Mouse (Mus musculus) thymus, adult 18-20 months (tissue): ENCODE measurements around the gene Vmn1r79.
"Not testable (repeated sequence)": the region's sequence is repeated elsewhere in the genome, so short reads cannot be mapped to it uniquely, and the experiment has no call there.

Experiments used
- DNase-seq, 2 experiments: peaks; one replicate each; pipeline ENCODE4 v3.0.0; 2022; ENCODE audit warnings: mixed read lengths in 2 of 2

The Vmn1r79 gene

GRCm38 (mm10) chr7:12170979-12171378, at the start of gene Vmn1r79:
Gene Vmn1r79, plus strand, starts transcription at chr7:12171279.
- not testable (repeated sequence) for DNase-seq

GRCm38 (mm10) chr7:12149957-12150356, 21.1 kb upstream of the Vmn1r79 start, which contains the start of gene Vmn1r78:
Gene Vmn1r78, plus strand, starts transcription at chr7:12150257.
- DNase-seq = no peak

- not testable (repeated sequence) for DNase-seq
These were observed 14.6 kb upstream of the Vmn1r79 start for GRCm38 (mm10) chr7:12156463-12156862.

GRCm38 (mm10) chr7:12172926-12173325, 1.8 kb downstream of the Vmn1r79 start:
- not testable (repeated sequence) for DNase-seq

- DNase-seq = no peak
These were observed 17.9 kb downstream of the Vmn1r79 start, which contains the start of gene Vmn1r80 for GRCm38 (mm10) chr7:12188986-12189385. Gene Vmn1r80, plus strand, starts transcription at chr7:12189286.

GRCm38 (mm10) chr7:12204141-12204540, 33.1 kb downstream of the Vmn1r79 start:
- DNase-seq = no peak
